In genomic region chr12:99563219-99564059, GRCm38 (mm10) we compare ENCODE assay signal across 8 mouse cellular contexts. TPM values are rescaled to one million over a fixed set of nuclear protein-coding genes. Genes with fewer than 3 reads are reported as not detected.
DNase-seq lines count a peak whose midpoint lies in the region; ATAC-seq and TF ChIP-seq lines count a peak whose summit lies in the region.

Foxn3 (minus strand) TSS chr12:99563582.

- peak; percentile 92 for ATAC-seq in forebrain, embryonic 11.5 days (replicated peaks; ENCODE audit: low FRiP score)
- peak; percentile 86 for ATAC-seq in heart, embryonic 14.5 days (ENCODE audit: insufficient number of reproducible peaks, insufficient read depth, low FRiP score, low read depth)
- ATAC-seq in liver, embryonic 14.5 days (ENCODE audit: insufficient read depth) = peak; percentile 81
- peak; percentile 92 for ATAC-seq in neural tube, embryonic 11.5 days (ENCODE audit: insufficient read depth, low FRiP score, low TSS enrichment)
- peak; percentile 91 for ATAC-seq in stomach, embryonic 15.5 days (ENCODE audit: insufficient read depth, low FRiP score, low read depth)

- peaks cover 30% of the 10 kb centered on the region for H3K79me2 ChIP-seq in CH12.LX (replicated peaks; ENCODE audit: control insufficient read depth, extremely low read depth, insufficient read depth, poor library complexity, severe bottlenecking)

- peak within 1 kb of the TSS; percentile 58; the same call in 1 of the 2 replicates for H3K27ac ChIP-seq in CH12.LX (ENCODE audit: insufficient read depth, low read depth)
- H3K27ac ChIP-seq in brown adipose tissue, adult 24 weeks (replicated peaks; ENCODE audit: low read depth, low read length) = peak within 1 kb of the TSS; percentile 78
- H3K27ac ChIP-seq in forebrain, embryonic 11.5 days (ENCODE audit: low read depth, low read length) = peak within 1 kb of the TSS; percentile 58; the same call in 1 of the 2 replicates
- peak within 1 kb of the TSS; percentile 78 to 83 for H3K27ac ChIP-seq in heart, embryonic 14.5 days (replicated peaks in 1 of 2; ENCODE audit: control insufficient read depth in 1 of 2, insufficient read depth in 1 of 2, low read depth in 2 of 2, low read length in 2 of 2)
- no peak within 1 kb of the TSS; the same call in 1 of the 2 replicates for H3K27ac ChIP-seq in liver, embryonic 14.5 days
- H3K27ac ChIP-seq in neural tube, embryonic 11.5 days (ENCODE audit: low read depth, low read length) = peak within 1 kb of the TSS; percentile 87
- peak within 1 kb of the TSS; percentile 90 for H3K27ac ChIP-seq in stomach, embryonic 15.5 days

- dilution Hi-C loops in CH12.LX (cut with MboI; ENCODE audit: extremely low pct_ligation_motif_present, extremely low pct_unique_long_range_greater_than_20kb, low sequenced_read_pairs) = no loop called here

- peak within 1 kb of the TSS; percentile 99 for H3K4me2 ChIP-seq in CH12.LX (ENCODE audit: insufficient read depth, low read depth, poor library complexity, severe bottlenecking)
- H3K4me2 ChIP-seq in forebrain, embryonic 11.5 days (ENCODE audit: low read depth, low read length, severe bottlenecking) = peak within 1 kb of the TSS; percentile 83
- H3K4me2 ChIP-seq in heart, embryonic 14.5 days (ENCODE audit: low read length) = peak within 1 kb of the TSS; percentile 72
- H3K4me2 ChIP-seq in liver, embryonic 14.5 days (ENCODE audit: low read depth) = peak within 1 kb of the TSS; percentile 68
- peak within 1 kb of the TSS; percentile 70 for H3K4me2 ChIP-seq in neural tube, embryonic 11.5 days (ENCODE audit: low read depth)
- H3K4me2 ChIP-seq in stomach, embryonic 15.5 days = peak within 1 kb of the TSS; percentile 73

- H3K4me3 ChIP-seq in CH12.LX (replicated peaks in 1 of 3; ENCODE audit: low read depth in 2 of 3, low read length in 2 of 3, poor library complexity in 1 of 3) = peak within 1 kb of the TSS; percentile 71 to 93 (median 78)
- H3K4me3 ChIP-seq in brown adipose tissue, adult 24 weeks (ENCODE audit: insufficient read depth, low read depth, low read length) = peak within 1 kb of the TSS; percentile 98
- H3K4me3 ChIP-seq in forebrain, embryonic 11.5 days (ENCODE audit: low read depth, low read length) = peak within 1 kb of the TSS; percentile 71
- peak within 1 kb of the TSS; percentile 73 to 97 for H3K4me3 ChIP-seq in heart, embryonic 14.5 days (ENCODE audit: control insufficient read depth in 1 of 2, insufficient read depth in 1 of 2, low read depth in 1 of 2, low read length in 2 of 2)
- H3K4me3 ChIP-seq in liver, embryonic 14.5 days (ENCODE audit: insufficient read depth in 1 of 2, low read depth in 2 of 2, low read length in 2 of 2) = peak within 1 kb of the TSS; percentile 68 to 89
- peak within 1 kb of the TSS; percentile 69 for H3K4me3 ChIP-seq in neural tube, embryonic 11.5 days (ENCODE audit: low read depth, low read length)
- H3K4me3 ChIP-seq in stomach, embryonic 15.5 days (replicated peaks) = peak within 1 kb of the TSS; percentile 86

- H3K9me3 ChIP-seq in CH12.LX (replicated peaks; ENCODE audit: low read length) = no peaks in the 10 kb centered on the region
- H3K9me3 ChIP-seq in forebrain, embryonic 11.5 days (ENCODE audit: control insufficient read depth, low read length) = no peaks in the 10 kb centered on the region
- no peaks in the 10 kb centered on the region for H3K9me3 ChIP-seq in heart, embryonic 14.5 days (ENCODE audit: control insufficient read depth, low read length)
- H3K9me3 ChIP-seq in liver, embryonic 14.5 days (ENCODE audit: control insufficient read depth, low read length) = no peaks in the 10 kb centered on the region
- no peaks in the 10 kb centered on the region for H3K9me3 ChIP-seq in neural tube, embryonic 11.5 days (ENCODE audit: control insufficient read depth, low read length)
- no peaks in the 10 kb centered on the region for H3K9me3 ChIP-seq in stomach, embryonic 15.5 days

- peaks cover 0 to 31% of the 10 kb centered on the region in 2 experiments; a peak in 2 of 4 replicates for H3K4me1 ChIP-seq in CH12.LX (ENCODE audit: control insufficient read depth in 1 of 2, insufficient read depth in 2 of 2)
- H3K4me1 ChIP-seq in brown adipose tissue, adult 24 weeks (ENCODE audit: control insufficient read depth, insufficient read depth, insufficient read length, low read length) = peaks cover 16% of the 10 kb centered on the region
- H3K4me1 ChIP-seq in forebrain, embryonic 11.5 days (replicated peaks; ENCODE audit: control insufficient read depth, insufficient read depth, low read length) = peaks cover 10% of the 10 kb centered on the region
- peaks cover 10 to 32% of the 10 kb centered on the region in 2 experiments for H3K4me1 ChIP-seq in heart, embryonic 14.5 days (ENCODE audit: control insufficient read depth in 2 of 2, insufficient read depth in 2 of 2, low read length in 2 of 2)
- H3K4me1 ChIP-seq in liver, embryonic 14.5 days (replicated peaks; ENCODE audit: control insufficient read depth in 2 of 2, insufficient read depth in 2 of 2, low read length in 1 of 2) = peaks cover 10 to 24% of the 10 kb centered on the region in 2 experiments; a peak in 3 of 4 replicates
- peaks cover 12% of the 10 kb centered on the region; the same call in 1 of the 2 replicates for H3K4me1 ChIP-seq in neural tube, embryonic 11.5 days (ENCODE audit: control insufficient read depth, insufficient read depth, low read length)
- H3K4me1 ChIP-seq in stomach, embryonic 15.5 days = peaks cover 9% of the 10 kb centered on the region

- peak; percentile 77 for DNase-seq in CH12.LX (ENCODE audit: extremely low read depth)
- DNase-seq in forebrain, embryonic 11.5 days (ENCODE audit: low spot score) = peak; percentile 93
- DNase-seq in kidney, postnatal 10 days = peak; percentile 86
- DNase-seq in liver, embryonic 14.5 days (ENCODE audit: low read depth in 3 of 3, low spot score in 3 of 3) = no peak
- peak; percentile 89 for DNase-seq in neural tube, embryonic 11.5 days (ENCODE audit: low spot score)

- TF ChIP-seq CTCF in CH12.LX (conservative IDR thresholded peaks at IDR 0.05 in 1 of 2, IDR thresholded peaks at IDR 0.05 in 1 of 2; ENCODE audit: low read depth in 2 of 2, low read length in 2 of 2) = no peak
- TF ChIP-seq CTCF in liver, embryonic 14.5 days (IDR thresholded peaks at IDR 0.05; ENCODE audit: low read depth) = no peak

- in situ Hi-C loops in CH12.LX (cut with MboI; ENCODE audit: low pct_ligation_motif_present, low pct_unique_long_range_greater_than_20kb, low sequenced_read_pairs) = loop anchor here (5.0 kb wide), 1 partner anchor 64 kb away; no protein-coding TSS in a partner anchor

- no peak for TF ChIP-seq RAD21 in CH12.LX (IDR thresholded peaks at IDR 0.05; ENCODE audit: low read depth, low read length)

- TF ChIP-seq POLR2A in CH12.LX (IDR thresholded peaks at IDR 0.05; ENCODE audit: low read depth, low read length) = peak; percentile 61

- H3K9ac ChIP-seq in CH12.LX (ENCODE audit: insufficient read depth, low read depth) = peak within 1 kb of the TSS; percentile 86
- peak within 1 kb of the TSS; percentile 89 for H3K9ac ChIP-seq in forebrain, embryonic 11.5 days (ENCODE audit: low read length)
- H3K9ac ChIP-seq in heart, embryonic 14.5 days (ENCODE audit: low read length) = peak within 1 kb of the TSS; percentile 91
- peak within 1 kb of the TSS; percentile 60 for H3K9ac ChIP-seq in liver, embryonic 14.5 days (replicated peaks)
- peak within 1 kb of the TSS; percentile 85 for H3K9ac ChIP-seq in neural tube, embryonic 11.5 days (ENCODE audit: low read length)
- peak within 1 kb of the TSS; percentile 80 for H3K9ac ChIP-seq in stomach, embryonic 15.5 days

- under 1% methylated on average over 54 of the region's 66 CpGs for WGBS in forebrain, embryonic 11.5 days
- under 1% methylated on average over 65 of the region's 66 CpGs for WGBS in heart, embryonic 14.5 days
- WGBS in liver, embryonic 14.5 days (ENCODE audit: insufficient replicate concordance) = under 1% methylated on average over 64 of the region's 66 CpGs
- under 1% methylated on average over 60 of the region's 66 CpGs for WGBS in neural tube, embryonic 11.5 days
- under 1% methylated on average over 65 of the region's 66 CpGs for WGBS in stomach, embryonic 15.5 days

- peaks cover 0 to 10% of the 10 kb centered on the region in 2 experiments for H3K36me3 ChIP-seq in CH12.LX (replicated peaks in 1 of 2; ENCODE audit: control insufficient read depth in 1 of 2, insufficient read depth in 1 of 2, low read length in 1 of 2)
- no peaks in the 10 kb centered on the region for H3K36me3 ChIP-seq in forebrain, embryonic 11.5 days (ENCODE audit: control insufficient read depth, insufficient read depth, low read length)
- H3K36me3 ChIP-seq in heart, embryonic 14.5 days (ENCODE audit: control insufficient read depth, insufficient read depth, low read length) = no peaks in the 10 kb centered on the region
- no peaks in the 10 kb centered on the region for H3K36me3 ChIP-seq in liver, embryonic 14.5 days (replicated peaks; ENCODE audit: control insufficient read depth, insufficient read depth, low read depth)
- H3K36me3 ChIP-seq in neural tube, embryonic 11.5 days (ENCODE audit: control insufficient read depth, insufficient read depth, low read length) = no peaks in the 10 kb centered on the region
- H3K36me3 ChIP-seq in stomach, embryonic 15.5 days = no peaks in the 10 kb centered on the region

- H3K27me3 ChIP-seq in CH12.LX (replicated peaks) = no peaks in the 10 kb centered on the region
- H3K27me3 ChIP-seq in forebrain, embryonic 11.5 days (ENCODE audit: control insufficient read depth, insufficient read depth, low read length) = no peaks in the 10 kb centered on the region
- H3K27me3 ChIP-seq in heart, embryonic 14.5 days (ENCODE audit: control insufficient read depth, insufficient read depth, low read length) = no peaks in the 10 kb centered on the region
- no peaks in the 10 kb centered on the region for H3K27me3 ChIP-seq in liver, embryonic 14.5 days (ENCODE audit: control insufficient read depth, insufficient read depth, low read length)
- H3K27me3 ChIP-seq in neural tube, embryonic 11.5 days (ENCODE audit: control insufficient read depth, insufficient read depth, low read length) = no peaks in the 10 kb centered on the region
- no peaks in the 10 kb centered on the region for H3K27me3 ChIP-seq in stomach, embryonic 15.5 days (replicated peaks)

- no peak for TF ChIP-seq EP300 in CH12.LX (IDR thresholded peaks at IDR 0.05; ENCODE audit: low read length)
- no peak for TF ChIP-seq EP300 in liver, embryonic 14.5 days (IDR thresholded peaks at IDR 0.05; ENCODE audit: low read depth)

RNA-seq across cellular contexts. Expression of gene Foxn3, which starts in this region (rescaled TPM):
- total RNA-seq in CH12.LX (2012; rRNA removed) (21.1 and 26.8 TPM in 2 replicates), CH12.LX (2014; rRNA removed) (9.7 and 10.0 TPM in 2 replicates)
- polyA plus RNA-seq in CH12.LX (2012; ENCODE audit: insufficient read length, low read depth) = 11.0 and 12.5 TPM in 2 replicates
- polyA plus RNA-seq in brown adipose tissue, adult 24 weeks (2012; ENCODE audit: insufficient read depth, insufficient read length, missing spikeins) = 21.5 and 28.9 TPM in 2 replicates
- polyA plus RNA-seq in forebrain, embryonic 11.5 days (2014; fragmentation: Nextera tagmentation; extraction: Ambion mirVana) = 87.3 and 91.9 TPM in 2 replicates
- 78.3 and 81.0 TPM in 2 replicates for polyA plus RNA-seq in heart, embryonic 14.5 days (2014; fragmentation: Nextera tagmentation; extraction: Ambion mirVana)
- 2.2 and 2.7 TPM in 2 replicates for polyA plus RNA-seq in liver, embryonic 14.5 days (2012; rRNA removed)
- polyA plus RNA-seq in liver, embryonic 14.5 days (2014; fragmentation: Nextera tagmentation; extraction: Ambion mirVana) = 13.6 and 17.2 TPM in 2 replicates
- 85.8 and 88.1 TPM in 2 replicates for polyA plus RNA-seq in neural tube, embryonic 11.5 days (2014; fragmentation: Nextera tagmentation; extraction: Ambion mirVana)
- polyA plus RNA-seq in stomach, embryonic 15.5 days (2015; fragmentation: Nextera tagmentation; extraction: Ambion mirVana) = 58.0 and 69.1 TPM in 2 replicates

Comparison
In these comparisons a context has a peak if more than half of its experiments do, and no peak if none do; other contexts are left out.
1. DNase-seq: peak in CH12.LX (single experiment), forebrain, embryonic 11.5 days (single experiment), kidney, postnatal 10 days (single experiment) and neural tube, embryonic 11.5 days (single experiment); none in liver, embryonic 14.5 days (0 of 3).
2. Peak in every context shown above with its lines, with median percentiles within 50 percentile points of each other: H3K4me2 ChIP-seq, H3K4me3 ChIP-seq, H3K9ac ChIP-seq and ATAC-seq.